Mouse (Mus musculus) hindbrain, embryonic 16.5 days (tissue): ENCODE results near the gene Myh7. TPM values are rescaled to one million over a fixed set of nuclear protein-coding genes. Genes with fewer than 3 reads are reported as not detected.

Experiments used
- ATAC-seq: fragments of 200-750 bp; cut with Nextera tagmentation; 2 replicates; pipeline ENCODE4 v1.8.0; 2017; ENCODE audit warnings: moderate TSS enrichment, moderate library complexity
- H3K27ac ChIP-seq: fragments of 300-500 bp; sonication (generic); 2 replicates; pipeline ENCODE4 v1.5.1; 2014; ENCODE audit warnings: low read depth, mild to moderate bottlenecking, control low read depth, low read length, moderate library complexity
- H3K27me3 ChIP-seq: fragments of 300-500 bp; sonication (generic); replicated peaks from 2 replicates; pipeline ENCODE4 v1.6.1; 2014; ENCODE audit warnings: low read length; ENCODE audit not compliant: control insufficient read depth, insufficient read depth
- H3K36me3 ChIP-seq: fragments of 300-500 bp; sonication (generic); 2 replicates; pipeline ENCODE4 v1.6.1; 2014; ENCODE audit warnings: mild to moderate bottlenecking, low read length, moderate library complexity, mixed read lengths; ENCODE audit not compliant: control insufficient read depth, insufficient read depth
- H3K4me1 ChIP-seq: fragments of 300-500 bp; sonication (generic); 2 replicates; pipeline ENCODE4 v1.6.1; 2014; ENCODE audit warnings: low read depth, low read length; ENCODE audit not compliant: control insufficient read depth, insufficient read depth
- H3K4me2 ChIP-seq: fragments of 300-500 bp; sonication (generic); 2 replicates; pipeline ENCODE4 v1.6.1; 2014; ENCODE audit warnings: mild to moderate bottlenecking, low read length, control low read depth, moderate library complexity
- H3K4me3 ChIP-seq: fragments of 300-500 bp; sonication (generic); 2 replicates; pipeline ENCODE4 v1.5.1; 2014; ENCODE audit warnings: mild to moderate bottlenecking, low read length, control low read depth, moderate library complexity
- H3K9ac ChIP-seq: fragments of 300-500 bp; sonication (generic); 2 replicates; pipeline ENCODE4 v1.6.1; 2014; ENCODE audit warnings: low read depth, mild to moderate bottlenecking, control low read depth, low read length, moderate library complexity
- H3K9me3 ChIP-seq: fragments of 300-500 bp; sonication (generic); 2 replicates; pipeline ENCODE4 v1.6.1; 2014; ENCODE audit warnings: mild to moderate bottlenecking, low read length, moderate library complexity; ENCODE audit not compliant: control insufficient read depth
- WGBS: fragments of 180-500 bp; shearing (Covaris S2); extraction: QIAGEN DNeasy Blood & Tissue Kit; methylation state at CpG from one replicate; pipeline ENCODE4 v1.1.7; 2014; 5-methylcytosine and 5-hydroxymethylcytosine counted together
- polyA plus RNA-seq: library from polyadenylated mRNA; unstranded; fragments of >200 nt; fragmentation: Nextera tagmentation; extraction: Ambion mirVana; gene quantifications from 2 replicates; pipeline ENCODE4 v1.2.1, GENCODE M21; 2015

The Myh7 gene
- polyA plus RNA-seq, 1 experiment from 2014 or later, result 8.5 TPM

- Histone ChIP-seq H3K36me3 (no peaks in the 10 kb centered on the region), H3K27ac (no peak overlapping the region), H3K4me1 (no peaks in the 10 kb centered on the region), H3K4me2 (no peak overlapping the region), H3K4me3 (no peak overlapping the region), H3K9me3 (no peaks in the 10 kb centered on the region), H3K9ac (no peak overlapping the region), H3K27me3 (no peaks in the 10 kb centered on the region)
- 82% methylated on average over 19 of the region's 19 CpGs for WGBS
- no peak for ATAC-seq
These were observed 48.3 kb downstream of the Myh7 start for GRCm38 (mm10) chr14:54945975-54946704.

DNA sequence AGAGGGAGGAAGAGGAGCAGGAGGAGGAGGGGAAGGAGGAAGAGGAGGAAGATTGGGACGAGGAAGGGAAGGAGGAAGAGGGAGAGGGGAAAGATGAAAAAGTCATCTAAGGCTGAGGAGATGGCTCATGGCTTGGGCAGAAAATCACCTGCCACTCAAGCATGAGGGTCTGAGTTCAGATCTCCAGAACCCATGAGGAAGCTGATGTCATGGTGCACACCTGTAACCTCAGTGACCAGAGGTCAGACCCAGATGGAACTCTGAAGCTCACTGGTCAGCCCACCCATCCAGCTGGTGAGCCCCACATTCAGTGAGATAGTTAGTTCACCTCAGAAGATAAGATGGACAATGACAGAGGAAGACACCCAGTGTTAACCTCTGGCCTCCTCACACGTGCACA lies 49.5 kb downstream of the Myh7 start:
- H3K27ac ChIP-seq, result no peak overlapping the region
- no peaks in the 10 kb centered on the region for H3K4me1 ChIP-seq
- no peak overlapping the region for H3K4me3 ChIP-seq
- no peak overlapping the region for H3K4me2 ChIP-seq
- no peak overlapping the region for H3K9ac ChIP-seq
- no peaks in the 10 kb centered on the region for H3K9me3 ChIP-seq
- 78% methylated on average over 2 of the region's 2 CpGs for WGBS
- H3K27me3 ChIP-seq, result no peaks in the 10 kb centered on the region
- ATAC-seq, result no peak
- no peaks in the 10 kb centered on the region for H3K36me3 ChIP-seq

- 96% methylated on average over 7 of the region's 7 CpGs for WGBS
- Histone ChIP-seq H3K4me1 (no peaks in the 10 kb centered on the region), H3K27me3 (no peaks in the 10 kb centered on the region; the same call in 1 of the 2 replicates), H3K9me3 (no peaks in the 10 kb centered on the region), H3K9ac (no peak overlapping the region), H3K4me3 (no peak overlapping the region), H3K4me2 (no peak overlapping the region), H3K27ac (no peak overlapping the region), H3K36me3 (no peaks in the 10 kb centered on the region)
- no peak for ATAC-seq
These were observed 50.5 kb downstream of the Myh7 start for GRCm38 (mm10) chr14:54943971-54944370.

DNA sequence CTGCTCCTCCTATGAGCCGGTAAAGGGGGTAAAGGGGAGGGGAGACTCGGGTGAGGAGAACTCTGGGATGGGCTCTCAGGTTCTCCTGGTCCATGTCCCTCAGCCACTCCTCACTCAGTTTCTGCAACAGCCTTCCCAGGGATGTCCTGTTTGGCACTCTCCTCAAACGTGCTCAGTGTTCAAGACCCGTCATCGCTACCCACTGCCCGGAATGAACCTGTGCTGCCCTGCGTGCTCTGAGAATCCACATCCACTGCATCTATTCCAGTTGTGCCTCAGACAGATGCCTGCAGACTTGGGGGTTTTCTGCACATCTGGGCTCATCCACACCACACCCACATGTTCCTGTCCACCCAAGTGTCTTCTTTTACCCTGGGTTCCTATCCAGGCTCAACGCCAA lies 51.9 kb downstream of the Myh7 start:
- ATAC-seq, result no peak

GRCm38 (mm10) chr14:54941024-54941978 lies 53.1 kb downstream of the Myh7 start:
- no peaks in the 10 kb centered on the region for H3K4me1 ChIP-seq
- H3K9me3 ChIP-seq, result no peaks in the 10 kb centered on the region
- no peak for ATAC-seq
- no peaks in the 10 kb centered on the region for H3K36me3 ChIP-seq
- H3K4me3 ChIP-seq, result no peak overlapping the region
- H3K27ac ChIP-seq, result no peak overlapping the region
- no peak overlapping the region for H3K4me2 ChIP-seq
- WGBS, result 67% methylated on average over 13 of the region's 13 CpGs
- no peak overlapping the region for H3K9ac ChIP-seq
- no peaks in the 10 kb centered on the region; the same call in 1 of the 2 replicates for H3K27me3 ChIP-seq

More for the DNA sequence above, 51.9 kb downstream of the Myh7 start:
- H3K9me3 ChIP-seq, result no peaks in the 10 kb centered on the region
- H3K4me2 ChIP-seq, result no peak overlapping the region
- no peak overlapping the region for H3K27ac ChIP-seq
- no peak overlapping the region for H3K4me3 ChIP-seq
- no peaks in the 10 kb centered on the region for H3K4me1 ChIP-seq
- no peaks in the 10 kb centered on the region; the same call in 1 of the 2 replicates for H3K27me3 ChIP-seq
- WGBS, result 86% methylated on average over 8 of the region's 8 CpGs
- H3K36me3 ChIP-seq, result no peaks in the 10 kb centered on the region
- H3K9ac ChIP-seq, result no peak overlapping the region

GRCm38 (mm10) chr14:54940176-54940530 lies 54.3 kb downstream of the Myh7 start:
- H3K4me3 ChIP-seq, result no peak overlapping the region
- 87% methylated on average over 3 of the region's 3 CpGs for WGBS
- no peaks in the 10 kb centered on the region for H3K4me1 ChIP-seq
- no peak overlapping the region for H3K9ac ChIP-seq
- H3K4me2 ChIP-seq, result no peak overlapping the region
- H3K36me3 ChIP-seq, result no peaks in the 10 kb centered on the region
- no peaks in the 10 kb centered on the region; the same call in 1 of the 2 replicates for H3K27me3 ChIP-seq
- ATAC-seq, result no peak
- H3K27ac ChIP-seq, result no peak overlapping the region
- no peaks in the 10 kb centered on the region for H3K9me3 ChIP-seq

GRCm38 (mm10) chr14:54939434-54940175 lies 54.8 kb downstream of the Myh7 start:
- 54% methylated on average over 12 of the region's 12 CpGs for WGBS
- no peak overlapping the region for H3K4me2 ChIP-seq
- no peaks in the 10 kb centered on the region for H3K4me1 ChIP-seq
- H3K9me3 ChIP-seq, result no peaks in the 10 kb centered on the region
- H3K4me3 ChIP-seq, result no peak overlapping the region
- no peak overlapping the region for H3K9ac ChIP-seq
- no peak overlapping the region for H3K27ac ChIP-seq
- H3K27me3 ChIP-seq, result no peaks in the 10 kb centered on the region; the same call in 1 of the 2 replicates
- ATAC-seq, result no peak
- no peaks in the 10 kb centered on the region for H3K36me3 ChIP-seq

DNA sequence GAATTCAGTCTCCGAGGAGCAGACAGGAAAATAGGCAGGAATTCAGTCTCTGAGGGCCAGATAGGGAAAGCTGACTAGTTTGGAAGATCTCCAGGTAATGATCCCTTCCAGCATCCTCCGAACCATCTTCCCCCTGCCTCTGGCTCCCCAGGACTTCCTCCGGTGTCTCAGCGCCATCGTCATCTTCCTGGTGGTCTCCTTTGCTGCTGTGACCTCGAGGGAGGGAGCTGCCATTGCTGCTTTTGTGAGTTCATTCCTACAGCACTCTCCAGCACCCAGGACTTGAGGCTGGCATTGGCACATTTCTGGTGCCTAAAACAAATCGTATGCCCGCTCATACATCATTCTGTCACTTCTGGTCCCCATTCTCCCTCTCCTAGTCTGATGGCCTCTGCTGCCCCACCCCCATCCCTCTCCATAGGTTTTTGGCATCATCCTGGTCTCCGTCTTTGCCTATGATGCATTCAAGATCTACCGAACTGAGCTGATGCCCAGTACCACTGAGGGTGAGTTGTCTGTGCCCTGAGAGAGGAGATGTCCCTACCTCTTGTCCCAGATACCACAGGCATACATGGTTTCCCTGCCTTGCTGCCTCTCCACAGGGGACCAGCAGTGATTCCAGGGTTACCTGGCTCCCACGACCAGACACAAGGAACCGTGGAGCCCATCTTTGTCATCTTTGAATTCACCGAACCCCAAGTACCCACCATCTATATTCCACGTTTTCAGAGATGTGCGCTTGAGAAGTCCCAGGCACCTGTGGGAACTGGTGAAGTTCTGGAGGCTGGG lies 55.8 kb downstream of the Myh7 start:
- Histone ChIP-seq H3K36me3 (no peaks in the 10 kb centered on the region), H3K9me3 (no peaks in the 10 kb centered on the region), H3K4me2 (no peak overlapping the region), H3K27me3 (no peaks in the 10 kb centered on the region; the same call in 1 of the 2 replicates), H3K4me3 (no peak overlapping the region), H3K27ac (no peak overlapping the region), H3K9ac (no peak overlapping the region), H3K4me1 (no peaks in the 10 kb centered on the region)
- ATAC-seq, result no peak
- 70% methylated on average over 15 of the region's 15 CpGs for WGBS
